Mouse (Mus musculus) small intestine, adult 2 months (tissue): ENCODE measurements around the gene Spata31d1a.

ENCODE experiments used
- CTCF ChIP-seq: fragments of 200-500 bp; IDR thresholded peaks from 2 replicates; pipeline ENCODE4 v1.5.1; 2012; ENCODE audit warnings: low read depth, mild to moderate bottlenecking, control low read depth, inconsistent platforms, low read length, moderate library complexity, mixed read lengths; ENCODE audit not compliant: insufficient replicate concordance, insufficient read length; ENCODE audit errors: extremely low read depth
- POLR2A ChIP-seq: fragments of 200-500 bp; IDR thresholded peaks from 2 replicates; pipeline ENCODE4 v1.6.1; 2012; ENCODE audit warnings: low read depth, mild to moderate bottlenecking, control low read depth, inconsistent platforms, low read length, moderate library complexity

GRCm38 (mm10) chr13:59663939-59664712 lies 46.0 kb downstream of the Spata31d1a start:
- TF ChIP-seq POLR2A (no peak), CTCF (no peak)
